Mouse (Mus musculus) olfactory bulb, adult 2 months (tissue): Measurements from ENCODE around the gene Arhgap21. TPM values are rescaled to one million over a fixed set of nuclear protein-coding genes. Genes with fewer than 3 reads are reported as not detected.
"Not testable (repeated sequence)": the region's sequence is repeated elsewhere in the genome, so short reads cannot be mapped to it uniquely, and the experiment has no call there.

Experiments used
- H3K27ac ChIP-seq: fragments of 200-500 bp; 2 replicates; pipeline ENCODE4 v1.5.1; 2012; ENCODE audit warnings: low read depth, low read length; ENCODE audit not compliant: insufficient read depth
- H3K4me1 ChIP-seq: fragments of 200-500 bp; 2 replicates; pipeline ENCODE4 v1.6.1; 2012; ENCODE audit warnings: low read length; ENCODE audit not compliant: control insufficient read depth, insufficient read depth
- H3K4me3 ChIP-seq: fragments of 200-500 bp; 2 replicates; pipeline ENCODE4 v1.5.1; 2012; ENCODE audit warnings: mild to moderate bottlenecking, low read depth, low read length, moderate library complexity; ENCODE audit not compliant: insufficient read depth
- CTCF ChIP-seq: fragments of 200-500 bp; IDR thresholded peaks from 2 replicates; pipeline ENCODE4 v1.5.1; 2012; ENCODE audit warnings: low read depth, mild to moderate bottlenecking, low read length, moderate library complexity; ENCODE audit not compliant: insufficient read depth
- POLR2A ChIP-seq: fragments of 200-500 bp; IDR thresholded peaks from 2 replicates; pipeline ENCODE4 v1.6.1; 2012; ENCODE audit warnings: mild to moderate bottlenecking, low read depth, low read length, moderate library complexity; ENCODE audit not compliant: insufficient read depth
- WGBS: fragments of 180-500 bp; shearing (Covaris S2); methylation state at CpG from one replicate; pipeline ENCODE4 v1.1.7; 2018; 5-methylcytosine and 5-hydroxymethylcytosine counted together
- polyA plus RNA-seq: library from polyadenylated mRNA; stranded (reverse); fragments of >200 nt; gene quantifications from 2 replicates; pipeline ENCODE4 v1.2.4, GENCODE M21; 2012; ENCODE audit warnings: low replicate concordance; ENCODE audit not compliant: missing spikeins, insufficient read depth, insufficient read length

Arhgap21 gene
- polyA plus RNA-seq, 1 experiment: not detected

GRCm38 (mm10) chr2:20932748-20933313, 35.9 kb downstream of the Arhgap21 start:
- no peak overlapping the region for H3K27ac ChIP-seq
- H3K4me3 ChIP-seq: no peak overlapping the region
- TF ChIP-seq CTCF: no peak
- TF ChIP-seq POLR2A: no peak
- peaks cover 3% of the 10 kb centered on the region; the same call in 1 of the 2 replicates for H3K4me1 ChIP-seq
- WGBS: 81% methylated on average over 8 of the region's 8 CpGs

- not testable (repeated sequence) for H3K27ac ChIP-seq, H3K4me3 ChIP-seq, H3K4me1 ChIP-seq
- 99% methylated on average over 3 of the region's 4 CpGs for WGBS
Measured at GRCm38 (mm10) chr2:20931761-20932160, 36.9 kb downstream of the Arhgap21 start.

GRCm38 (mm10) chr2:20928454-20928853, 40.2 kb downstream of the Arhgap21 start:
- peaks cover 3% of the 10 kb centered on the region; the same call in 1 of the 2 replicates for H3K4me1 ChIP-seq
- no peak for TF ChIP-seq CTCF
- TF ChIP-seq POLR2A: no peak
- no peak overlapping the region for H3K27ac ChIP-seq
- H3K4me3 ChIP-seq: no peak overlapping the region

GRCm38 (mm10) chr2:20924938-20925337, 43.7 kb downstream of the Arhgap21 start:
- 87% methylated on average over 1 of the region's 1 CpGs for WGBS

GRCm38 (mm10) chr2:20922366-20922765, 46.3 kb downstream of the Arhgap21 start:
- Histone ChIP-seq H3K4me1 (no peaks in the 10 kb centered on the region), H3K27ac (no peak overlapping the region), H3K4me3 (no peak overlapping the region)
- TF ChIP-seq POLR2A: no peak
- no peak for TF ChIP-seq CTCF
- 20% methylated on average over 1 of the region's 1 CpGs for WGBS

More at GRCm38 (mm10) chr2:20924938-20925337, 43.7 kb downstream of the Arhgap21 start:
- H3K27ac ChIP-seq: no peak overlapping the region
- TF ChIP-seq CTCF: no peak
- no peak for TF ChIP-seq POLR2A
- H3K4me3 ChIP-seq: no peak overlapping the region
- H3K4me1 ChIP-seq: no peaks in the 10 kb centered on the region

- Histone ChIP-seq H3K27ac (no peak overlapping the region), H3K4me3 (no peak overlapping the region), H3K4me1 (no peaks in the 10 kb centered on the region)
- WGBS: 66% methylated on average over 2 of the region's 2 CpGs
- TF ChIP-seq POLR2A (no peak), CTCF (no peak)
Measured at GRCm38 (mm10) chr2:20921558-20921957, 47.1 kb downstream of the Arhgap21 start.

GRCm38 (mm10) chr2:20921021-20921420, 47.7 kb downstream of the Arhgap21 start:
- no peak for TF ChIP-seq CTCF
- no peak for TF ChIP-seq POLR2A
- H3K4me1 ChIP-seq: no peaks in the 10 kb centered on the region
- WGBS: 77% methylated on average over 1 of the region's 1 CpGs
- H3K4me3 ChIP-seq: no peak overlapping the region
- H3K27ac ChIP-seq: no peak overlapping the region

GRCm38 (mm10) chr2:20914531-20915320, 54.0 kb downstream of the Arhgap21 start:
- WGBS: 87% methylated on average over 10 of the region's 10 CpGs
- no peaks in the 10 kb centered on the region for H3K4me1 ChIP-seq
- H3K4me3 ChIP-seq: no peak overlapping the region
- TF ChIP-seq CTCF (no peak), POLR2A (no peak)
- H3K27ac ChIP-seq: no peak overlapping the region

- no peaks in the 10 kb centered on the region for H3K4me1 ChIP-seq
- H3K27ac ChIP-seq: no peak overlapping the region
- no peak for TF ChIP-seq POLR2A
- TF ChIP-seq CTCF: no peak
- no peak overlapping the region for H3K4me3 ChIP-seq
- 96% methylated on average over 1 of the region's 1 CpGs for WGBS
Measured at GRCm38 (mm10) chr2:20913019-20913415, 55.7 kb downstream of the Arhgap21 start.
